Mouse (Mus musculus): ENCODE results near the gene Dnmt3c. TPM values are rescaled to one million over a fixed set of nuclear protein-coding genes. Genes with fewer than 3 reads are reported as not detected.
"Not testable (repeated sequence)": the region's sequence is repeated elsewhere in the genome, so short reads cannot be mapped to it uniquely, and the experiment has no call there.

Gene Dnmt3c
- polyA plus RNA-seq (2016; fragmentation: Nextera tagmentation; extraction: Ambion mirVana) = 0.11 and 0.17 TPM in 2 replicates

DNA sequence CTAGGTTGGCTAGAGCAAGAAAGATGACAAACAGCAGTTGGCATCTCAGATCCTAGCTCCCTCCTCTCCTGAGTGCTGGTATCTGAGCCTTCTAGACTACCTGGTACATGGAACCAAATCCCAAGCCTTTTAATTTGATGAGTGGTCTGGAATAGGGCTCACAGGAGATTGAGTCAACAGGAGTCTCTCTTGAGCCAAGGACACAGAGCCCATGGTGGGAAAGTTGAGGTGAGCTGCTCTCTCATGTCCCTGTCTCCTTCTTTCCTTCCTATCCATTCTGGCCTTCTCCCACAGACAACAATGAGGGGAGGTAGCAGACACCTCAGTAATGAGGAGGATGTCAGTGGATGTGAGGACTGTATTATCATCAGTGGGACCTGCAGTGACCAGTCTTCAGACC lies at the start of gene Dnmt3c:
Dnmt3c (plus strand) TSS at position 301 of the 400 bp plus-strand sequence.
- H3K4me3 ChIP-seq = no peak within 1 kb of the TSS
- ATAC-seq (ENCODE audit: low FRiP score, low read depth) = no peak
- H3K4me1 ChIP-seq = no peaks in the 10 kb centered on the region
- H3K9ac ChIP-seq = no peak within 1 kb of the TSS
- no peak within 1 kb of the TSS for H3K27ac ChIP-seq
- H3K9me3 ChIP-seq = no peaks in the 10 kb centered on the region
- no peaks in the 10 kb centered on the region for H3K27me3 ChIP-seq (replicated peaks)
- no peak within 1 kb of the TSS for H3K4me2 ChIP-seq (replicated peaks)
- H3K36me3 ChIP-seq = no peaks in the 10 kb centered on the region

DNA sequence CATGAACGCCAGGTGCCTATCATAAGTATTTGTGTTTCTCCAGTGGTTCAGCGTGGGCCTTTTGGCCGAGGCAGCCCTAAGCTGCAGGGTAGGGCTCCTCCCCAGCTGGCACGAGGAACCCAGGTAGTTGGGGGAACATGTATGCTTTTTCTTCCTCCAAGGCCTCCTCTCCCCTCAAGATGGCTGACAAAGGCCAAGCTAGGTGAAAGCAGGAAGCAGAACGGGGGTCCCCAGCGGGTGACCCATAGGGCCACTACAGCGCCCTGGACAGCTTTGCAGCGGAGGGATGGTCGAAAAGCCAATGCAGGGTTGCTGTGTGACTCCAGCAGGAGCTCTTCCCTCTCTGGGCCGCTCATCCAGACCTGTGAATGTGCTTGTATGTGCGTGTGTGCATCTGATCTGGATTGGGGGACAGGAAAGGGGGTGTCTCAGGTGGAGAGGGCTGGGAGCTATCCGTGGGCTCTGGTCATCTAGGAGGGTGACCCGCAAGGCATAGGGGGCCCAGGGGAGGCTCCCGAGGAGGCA lies 47.6 kb upstream of the Dnmt3c start:
- Histone ChIP-seq H3K36me3 (no peaks in the 10 kb centered on the region), H3K4me1 (peaks cover 17% of the 10 kb centered on the region), H3K4me2 (replicated peaks) (peak overlapping the region; percentile 85), H3K9ac (peak overlapping the region; percentile 89), H3K27me3 (replicated peaks) (peaks cover 14% of the 10 kb centered on the region), H3K27ac (no peak overlapping the region), H3K4me3 (peak overlapping the region; percentile 82), H3K9me3 (no peaks in the 10 kb centered on the region)
- WGBS = 19% methylated on average over 14 of the region's 14 CpGs
- peak; percentile 4; the same call in 1 of the 2 replicates for ATAC-seq (ENCODE audit: low FRiP score, low read depth)

DNA sequence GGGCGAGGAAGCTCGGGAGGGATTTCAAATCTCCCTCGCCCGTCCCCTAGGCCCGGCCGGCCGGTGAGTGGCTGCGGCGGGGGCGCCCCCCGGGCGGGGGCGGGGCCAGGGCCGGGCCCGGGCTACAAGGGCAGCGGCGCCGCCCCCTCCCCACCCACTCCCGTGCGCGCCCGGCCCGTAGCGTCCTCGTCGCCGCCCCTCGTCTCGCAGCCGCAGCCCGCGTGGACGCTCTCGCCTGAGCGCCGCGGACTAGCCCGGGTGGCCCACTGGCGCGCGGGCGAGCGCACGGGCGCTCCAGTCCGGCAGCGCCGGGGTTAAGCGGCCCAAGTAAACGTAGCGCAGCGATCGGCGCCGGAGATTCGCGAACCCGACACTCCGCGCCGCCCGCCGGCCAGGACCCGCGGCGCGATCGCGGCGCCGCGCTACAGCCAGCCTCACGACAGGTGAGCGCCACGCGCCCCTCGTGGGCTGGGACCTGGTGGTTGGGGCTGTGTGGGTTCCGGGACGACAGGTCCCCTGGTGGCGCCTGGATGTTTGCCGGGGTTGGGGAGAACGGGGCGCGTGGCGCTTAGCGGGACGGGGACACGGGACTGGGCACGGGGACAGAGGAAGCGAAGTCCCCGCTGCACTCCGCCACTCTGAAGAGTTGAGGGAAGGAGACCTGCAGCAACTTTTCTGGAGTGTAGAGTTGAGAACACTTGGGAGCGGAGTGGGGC lies 47.0 kb upstream of the Dnmt3c start, which contains the start of gene Dnmt3b:
Dnmt3b (plus strand) TSS at position 153 of the 716 bp plus-strand sequence.
- Histone ChIP-seq H3K4me3 (peak within 1 kb of the TSS; percentile 82), H3K9me3 (no peaks in the 10 kb centered on the region), H3K27me3 (replicated peaks) (peaks cover 14% of the 10 kb centered on the region), H3K36me3 (no peaks in the 10 kb centered on the region), H3K4me2 (replicated peaks) (peak within 1 kb of the TSS; percentile 85), H3K9ac (peak within 1 kb of the TSS; percentile 89), H3K27ac (0 out of 2 replicates have a peak within 1 kb of the TSS, but pooled peaks have one; percentile 12), H3K4me1 (peaks cover 17% of the 10 kb centered on the region)
- ATAC-seq (ENCODE audit: low FRiP score, low read depth) = peak; percentile 75
- WGBS = under 1% methylated on average over 88 of the region's 93 CpGs

DNA sequence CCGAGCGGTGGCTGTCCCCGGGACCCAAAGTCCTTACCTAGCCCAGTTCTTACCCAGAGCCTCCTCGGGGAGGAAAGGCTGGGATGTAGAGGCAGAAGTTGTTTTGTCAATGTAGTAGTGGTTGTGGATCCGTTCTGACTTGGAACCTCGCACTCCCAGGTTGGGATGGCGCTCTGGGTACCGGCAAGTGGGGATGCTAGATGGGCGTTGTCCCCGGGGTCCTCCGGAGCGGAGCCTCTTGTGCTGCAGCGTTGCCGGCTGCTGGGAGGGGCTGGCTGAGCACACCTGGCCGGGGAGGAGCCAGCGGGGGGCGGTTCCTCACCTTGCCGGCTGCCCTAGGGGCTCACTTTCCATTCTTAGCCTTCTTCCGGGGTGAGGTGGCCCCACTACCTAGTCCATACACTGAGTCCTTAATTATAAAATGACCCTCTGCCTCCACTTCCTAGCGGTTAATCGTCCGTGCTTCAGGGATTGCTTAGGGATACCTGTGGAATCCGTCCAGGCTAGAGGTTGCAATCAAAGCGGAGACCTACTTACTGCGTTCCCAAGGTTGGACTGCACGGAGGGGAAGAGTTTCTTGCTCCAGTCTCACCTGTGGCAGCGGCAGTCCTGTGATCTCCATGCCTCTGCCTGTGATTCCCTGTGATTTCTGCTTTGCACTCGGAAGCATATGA lies 46.3 kb upstream of the Dnmt3c start:
- 1% methylated on average over 28 of the region's 28 CpGs for WGBS
- Histone ChIP-seq H3K27ac (no peak overlapping the region), H3K36me3 (no peaks in the 10 kb centered on the region), H3K9ac (peak overlapping the region; percentile 89), H3K4me2 (replicated peaks) (peak overlapping the region; percentile 85), H3K9me3 (no peaks in the 10 kb centered on the region), H3K4me1 (peaks cover 17% of the 10 kb centered on the region), H3K27me3 (replicated peaks) (peaks cover 14% of the 10 kb centered on the region), H3K4me3 (peak overlapping the region; percentile 82)
- ATAC-seq (ENCODE audit: low FRiP score, low read depth) = peak; percentile 33

DNA sequence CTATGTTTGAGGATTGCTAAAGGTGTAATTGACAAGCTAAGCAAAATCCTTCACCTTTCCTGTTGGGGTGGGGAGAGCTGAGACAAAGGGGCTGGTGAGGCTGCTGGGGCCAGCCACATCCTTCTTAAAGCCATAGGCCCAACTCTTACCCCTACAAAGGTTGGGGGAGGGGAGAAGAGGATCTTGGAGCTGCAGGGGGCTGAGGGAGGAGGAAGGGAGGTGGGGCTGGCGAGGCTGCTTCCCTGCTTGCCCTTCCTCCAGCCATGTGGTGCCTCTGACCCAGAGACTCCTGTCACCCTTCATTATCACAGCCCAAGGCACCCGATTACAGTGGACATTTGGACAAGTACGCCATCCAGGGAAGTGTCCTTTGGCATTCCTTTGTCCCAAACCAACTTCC lies 44.8 kb upstream of the Dnmt3c start:
- Histone ChIP-seq H3K9me3 (no peaks in the 10 kb centered on the region), H3K4me3 (no peak overlapping the region), H3K27me3 (replicated peaks) (peaks cover 14% of the 10 kb centered on the region), H3K9ac (no peak overlapping the region), H3K4me2 (replicated peaks) (no peak overlapping the region), H3K27ac (no peak overlapping the region), H3K36me3 (no peaks in the 10 kb centered on the region), H3K4me1 (peaks cover 17% of the 10 kb centered on the region)
- 33% methylated on average over 3 of the region's 3 CpGs for WGBS
- no peak for ATAC-seq (ENCODE audit: low FRiP score, low read depth)

GRCm38 (mm10) chr2:153657659-153658058 lies 38.8 kb upstream of the Dnmt3c start:
- not testable (repeated sequence) for H3K27ac ChIP-seq; H3K4me3 ChIP-seq; H3K4me2 ChIP-seq (replicated peaks); ATAC-seq (ENCODE audit: low FRiP score, low read depth); H3K9ac ChIP-seq; H3K4me1 ChIP-seq; H3K9me3 ChIP-seq; H3K36me3 ChIP-seq; H3K27me3 ChIP-seq (replicated peaks)
- WGBS = 90% methylated on average over 8 of the region's 8 CpGs

GRCm38 (mm10) chr2:153660616-153661015 lies 35.8 kb upstream of the Dnmt3c start:
- Histone ChIP-seq H3K9ac (no peak overlapping the region), H3K4me1 (no peaks in the 10 kb centered on the region), H3K4me3 (no peak overlapping the region), H3K36me3 (0 out of 2 replicates have a peak, but pooled peaks cover 2% of the 10 kb centered on the region), H3K4me2 (replicated peaks) (no peak overlapping the region), H3K27me3 (replicated peaks) (no peaks in the 10 kb centered on the region), H3K27ac (no peak overlapping the region), H3K9me3 (no peaks in the 10 kb centered on the region)
- 48% methylated on average over 3 of the region's 3 CpGs for WGBS
- ATAC-seq (ENCODE audit: low FRiP score, low read depth) = no peak

DNA sequence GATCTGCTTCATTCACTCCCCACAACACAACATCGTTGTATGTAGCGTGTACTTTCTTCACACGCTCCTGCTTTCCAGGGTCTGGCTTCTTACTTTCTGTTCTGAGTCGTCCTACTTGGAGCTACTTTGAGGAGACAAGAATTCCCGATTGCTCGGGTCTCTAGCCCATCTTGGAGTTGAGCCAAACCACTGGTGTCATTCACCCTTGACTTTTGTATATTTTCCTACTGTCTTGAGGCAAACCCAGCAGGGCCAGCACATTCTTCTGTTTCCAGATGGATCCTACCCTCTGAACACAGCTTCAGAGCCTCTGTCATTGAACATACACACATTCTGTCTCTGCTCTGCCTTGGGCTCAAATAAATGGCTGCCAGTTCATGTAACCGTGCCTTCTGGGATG lies 31.1 kb upstream of the Dnmt3c start:
- peaks cover 10% of the 10 kb centered on the region; the same call in 1 of the 2 replicates for H3K36me3 ChIP-seq
- H3K4me3 ChIP-seq = no peak overlapping the region
- no peak overlapping the region for H3K4me2 ChIP-seq (replicated peaks)
- no peaks in the 10 kb centered on the region for H3K9me3 ChIP-seq
- no peak for ATAC-seq (ENCODE audit: low FRiP score, low read depth)
- no peaks in the 10 kb centered on the region for H3K27me3 ChIP-seq (replicated peaks)
- H3K9ac ChIP-seq = no peak overlapping the region
- H3K4me1 ChIP-seq = no peaks in the 10 kb centered on the region
- 90% methylated on average over 7 of the region's 7 CpGs for WGBS
- no peak overlapping the region for H3K27ac ChIP-seq

- peak; percentile 33 for ATAC-seq (ENCODE audit: low FRiP score, low read depth)
- no peak overlapping the region for H3K4me3 ChIP-seq
- H3K4me1 ChIP-seq = no peaks in the 10 kb centered on the region
- H3K4me2 ChIP-seq (replicated peaks) = no peak overlapping the region
- H3K9me3 ChIP-seq = no peaks in the 10 kb centered on the region
- no peak overlapping the region for H3K27ac ChIP-seq
- no peaks in the 10 kb centered on the region for H3K27me3 ChIP-seq (replicated peaks)
- WGBS = 76% methylated on average over 7 of the region's 7 CpGs
- H3K9ac ChIP-seq = no peak overlapping the region
- peaks cover 8% of the 10 kb centered on the region; the same call in 1 of the 2 replicates for H3K36me3 ChIP-seq
Measured at GRCm38 (mm10) chr2:153668754-153669376, 27.6 kb upstream of the Dnmt3c start.

DNA sequence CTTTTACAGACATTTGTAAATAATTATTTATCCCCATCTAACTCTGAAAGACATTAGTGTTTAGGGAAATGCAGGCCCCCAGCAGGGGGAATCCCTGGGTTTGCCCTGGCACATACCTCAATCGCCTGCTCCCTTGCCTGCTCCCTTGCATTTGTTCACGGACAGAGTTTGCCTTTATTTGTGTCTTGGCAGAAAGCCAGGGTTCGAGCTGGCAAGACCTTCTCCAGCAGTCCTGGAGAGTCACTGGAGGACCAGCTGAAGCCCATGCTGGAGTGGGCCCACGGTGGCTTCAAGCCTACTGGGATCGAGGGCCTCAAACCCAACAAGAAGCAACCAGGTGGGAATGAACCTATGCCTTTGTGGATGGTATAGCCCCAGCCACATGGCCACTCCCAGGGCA lies 26.3 kb upstream of the Dnmt3c start:
- Histone ChIP-seq H3K4me1 (no peaks in the 10 kb centered on the region), H3K36me3 (peaks cover 8% of the 10 kb centered on the region; the same call in 1 of the 2 replicates), H3K4me2 (replicated peaks) (no peak overlapping the region), H3K4me3 (no peak overlapping the region), H3K27ac (no peak overlapping the region), H3K9ac (no peak overlapping the region), H3K9me3 (no peaks in the 10 kb centered on the region), H3K27me3 (replicated peaks) (no peaks in the 10 kb centered on the region)
- WGBS = 80% methylated on average over 5 of the region's 5 CpGs
- ATAC-seq (ENCODE audit: low FRiP score, low read depth) = no peak

DNA sequence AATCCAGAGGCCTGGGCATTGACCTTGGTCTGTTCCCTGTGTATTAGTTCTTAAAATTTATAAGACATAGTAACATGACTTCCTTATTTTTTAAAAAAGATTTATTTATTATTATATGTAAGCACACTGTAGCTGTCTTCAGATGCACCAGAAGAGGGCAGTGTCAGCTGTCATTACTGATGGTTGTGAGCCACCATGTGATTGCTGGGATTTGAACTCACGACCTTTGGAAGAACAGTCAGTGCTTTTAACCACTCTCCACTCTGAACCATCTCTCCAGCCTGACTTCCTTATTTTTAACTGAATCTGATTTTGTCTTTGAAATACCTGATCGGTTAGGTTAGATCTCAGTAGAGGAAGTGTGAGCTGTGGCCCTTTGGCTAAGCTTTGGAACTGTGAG lies 23.8 kb upstream of the Dnmt3c start:
- ATAC-seq (ENCODE audit: low FRiP score, low read depth) = no peak
- no peaks in the 10 kb centered on the region for H3K9me3 ChIP-seq
- no peak overlapping the region for H3K4me3 ChIP-seq
- no peak overlapping the region for H3K4me2 ChIP-seq (replicated peaks)
- 92% methylated on average over 2 of the region's 2 CpGs for WGBS
- no peaks in the 10 kb centered on the region for H3K27me3 ChIP-seq (replicated peaks)
- H3K9ac ChIP-seq = no peak overlapping the region
- no peak overlapping the region for H3K27ac ChIP-seq
- peaks cover 4% of the 10 kb centered on the region; the same call in 1 of the 2 replicates for H3K36me3 ChIP-seq
- H3K4me1 ChIP-seq = no peaks in the 10 kb centered on the region

GRCm38 (mm10) chr2:153675364-153675763 lies 21.1 kb upstream of the Dnmt3c start:
- H3K27ac ChIP-seq; H3K27me3 ChIP-seq (replicated peaks); H3K9me3 ChIP-seq; H3K4me1 ChIP-seq; H3K36me3 ChIP-seq; ATAC-seq (ENCODE audit: low FRiP score, low read depth); H3K9ac ChIP-seq; H3K4me3 ChIP-seq; H3K4me2 ChIP-seq (replicated peaks): not testable (repeated sequence)
- 87% methylated on average over 1 of the region's 1 CpGs for WGBS
